Comparison of ENCODE assay signal across 21 mouse cellular contexts in genomic region chr14:97754400-97754799, GRCm38 (mm10).
DNase-seq lines count a peak whose midpoint lies in the region; ATAC-seq lines count a peak whose summit lies in the region.
"Had no signal": no experiment of that assay in that cellular context is flagged by ENCODE, and none has a peak within 500 bp of the region (broad histone marks: within the 10 kb centered on the region; RNA-seq: fewer than 3 reads in every experiment).

No protein-coding gene starts in this region.

- H3K36me3 ChIP-seq in hindbrain, embryonic 12.5 days, result no peaks in the 10 kb centered on the region
- no peaks in the 10 kb centered on the region for H3K36me3 ChIP-seq in hindbrain, embryonic 16.5 days (ENCODE audit: control insufficient read depth, insufficient read depth, low read length)
- no peaks in the 10 kb centered on the region for H3K36me3 ChIP-seq in forebrain, embryonic 11.5 days (ENCODE audit: control insufficient read depth, insufficient read depth, low read length)
- H3K36me3 ChIP-seq: embryonic facial prominence, embryonic 13.5 days; intestine, embryonic 15.5 days; limb, embryonic 15.5 days; liver, embryonic 15.5 days had no signal

- H3K27ac ChIP-seq in hindbrain, embryonic 12.5 days, result no peak overlapping the region; the same call in 1 of the 2 replicates
- no peak overlapping the region for H3K27ac ChIP-seq in hindbrain, embryonic 16.5 days (ENCODE audit: low read depth, low read length)
- no peak overlapping the region; the same call in 1 of the 2 replicates for H3K27ac ChIP-seq in forebrain, embryonic 11.5 days (ENCODE audit: low read depth, low read length)
- H3K27ac ChIP-seq: embryonic facial prominence, embryonic 13.5 days; heart, adult 2 months; intestine, embryonic 15.5 days; limb, embryonic 15.5 days; liver, embryonic 15.5 days had no signal

- peak; percentile 83 for ATAC-seq in hindbrain, embryonic 12.5 days (ENCODE audit: low FRiP score)
- no peak for ATAC-seq in hindbrain, embryonic 16.5 days
- ATAC-seq in forebrain, embryonic 11.5 days (replicated peaks; ENCODE audit: low FRiP score), result peak; percentile 84
- no peak for ATAC-seq in megakaryocyte, adult 5-6 weeks (ENCODE audit: poor library complexity, severe bottlenecking)
- ATAC-seq: intestine, embryonic 15.5 days; lung, postnatal 0 days had no signal

- no peak overlapping the region for H3K4me2 ChIP-seq in hindbrain, embryonic 12.5 days (replicated peaks)
- no peak overlapping the region for H3K4me2 ChIP-seq in hindbrain, embryonic 16.5 days (ENCODE audit: low read length)
- H3K4me2 ChIP-seq in forebrain, embryonic 11.5 days (ENCODE audit: low read depth, low read length, severe bottlenecking), result no peak overlapping the region
- H3K4me2 ChIP-seq: embryonic facial prominence, embryonic 13.5 days; intestine, embryonic 15.5 days; limb, embryonic 15.5 days; liver, embryonic 15.5 days had no signal

- no peak overlapping the region for H3K4me3 ChIP-seq in hindbrain, embryonic 12.5 days
- H3K4me3 ChIP-seq in hindbrain, embryonic 16.5 days (ENCODE audit: low read length), result no peak overlapping the region
- H3K4me3 ChIP-seq in forebrain, embryonic 11.5 days (ENCODE audit: low read depth, low read length), result no peak overlapping the region
- H3K4me3 ChIP-seq: embryonic facial prominence, embryonic 13.5 days; heart, adult 2 months; intestine, embryonic 15.5 days; limb, embryonic 15.5 days; liver, embryonic 15.5 days had no signal

- WGBS in hindbrain, embryonic 12.5 days, result 16% methylated on average over 4 of the region's 4 CpGs
- 16% methylated on average over 4 of the region's 4 CpGs for WGBS in hindbrain, embryonic 16.5 days
- 13% methylated on average over 4 of the region's 4 CpGs for WGBS in forebrain, embryonic 11.5 days

- no peaks in the 10 kb centered on the region for H3K27me3 ChIP-seq in hindbrain, embryonic 12.5 days
- no peaks in the 10 kb centered on the region for H3K27me3 ChIP-seq in hindbrain, embryonic 16.5 days (replicated peaks; ENCODE audit: control insufficient read depth, insufficient read depth, low read length)
- no peaks in the 10 kb centered on the region for H3K27me3 ChIP-seq in forebrain, embryonic 11.5 days (ENCODE audit: control insufficient read depth, insufficient read depth, low read length)
- H3K27me3 ChIP-seq: CH12.LX; embryonic facial prominence, embryonic 13.5 days; intestine, embryonic 15.5 days; limb, embryonic 15.5 days; liver, embryonic 15.5 days had no signal

- H3K9me3 ChIP-seq in hindbrain, embryonic 12.5 days (replicated peaks), result no peaks in the 10 kb centered on the region
- H3K9me3 ChIP-seq in hindbrain, embryonic 16.5 days (ENCODE audit: control insufficient read depth, low read length), result no peaks in the 10 kb centered on the region
- H3K9me3 ChIP-seq in forebrain, embryonic 11.5 days (ENCODE audit: control insufficient read depth, low read length), result no peaks in the 10 kb centered on the region
- H3K9me3 ChIP-seq: embryonic facial prominence, embryonic 13.5 days; intestine, embryonic 15.5 days; limb, embryonic 15.5 days; liver, embryonic 15.5 days had no signal

- DNase-seq in embryo, embryonic 10 days (ENCODE audit: low spot score), result peak; percentile 76
- no peak for DNase-seq in forebrain, embryonic 11.5 days (ENCODE audit: low spot score)
- DNase-seq in mesoderm, embryonic 11.5 days (ENCODE audit: low read depth, low spot score), result peak; percentile 43
- no peak for DNase-seq in kidney, adult 9 months
- DNase-seq: adrenal gland, postnatal 25 days; cerebellum, adult 11-12 months; cerebellum, postnatal 25 days; gastrocnemius, postnatal 25 days; heart, adult 2 months; heart, postnatal 4 days; right cerebral cortex, postnatal 25 days; thymus, postnatal 36 days had no signal

- no peak overlapping the region for H3K9ac ChIP-seq in hindbrain, embryonic 12.5 days
- no peak overlapping the region for H3K9ac ChIP-seq in hindbrain, embryonic 16.5 days (ENCODE audit: low read depth, low read length)
- H3K9ac ChIP-seq in forebrain, embryonic 11.5 days (ENCODE audit: low read length), result no peak overlapping the region
- H3K9ac ChIP-seq: embryonic facial prominence, embryonic 13.5 days; intestine, embryonic 15.5 days; limb, embryonic 15.5 days; liver, embryonic 15.5 days had no signal

- no peaks in the 10 kb centered on the region for H3K4me1 ChIP-seq in hindbrain, embryonic 12.5 days
- no peaks in the 10 kb centered on the region for H3K4me1 ChIP-seq in hindbrain, embryonic 16.5 days (ENCODE audit: control insufficient read depth, insufficient read depth, low read depth, low read length)
- H3K4me1 ChIP-seq in forebrain, embryonic 11.5 days (replicated peaks; ENCODE audit: control insufficient read depth, insufficient read depth, low read length), result no peaks in the 10 kb centered on the region
- H3K4me1 ChIP-seq: embryonic facial prominence, embryonic 13.5 days; intestine, embryonic 15.5 days; limb, embryonic 15.5 days; liver, embryonic 15.5 days had no signal

Comparison
In these comparisons a context has a peak if more than half of its experiments do, and no peak if none do; other contexts are left out.
1. ATAC-seq: peak in hindbrain, embryonic 12.5 days (single experiment) and forebrain, embryonic 11.5 days (single experiment); none in hindbrain, embryonic 16.5 days (single experiment) and megakaryocyte, adult 5-6 weeks (single experiment).
2. DNase-seq: peak in embryo, embryonic 10 days (single experiment) and mesoderm, embryonic 11.5 days (single experiment); none in forebrain, embryonic 11.5 days (single experiment) and kidney, adult 9 months (single experiment).